In genomic region chr11:119796406-119796805, GRCm38 (mm10) we compare ENCODE assay signal across 11 mouse cellular contexts.
DNase-seq lines count a peak whose midpoint lies in the region; ATAC-seq and TF ChIP-seq lines count a peak whose summit lies in the region.
"Had no signal": no experiment of that assay in that cellular context is flagged by ENCODE, and none has a peak within 500 bp of the region (broad histone marks: within the 10 kb centered on the region; RNA-seq: fewer than 3 reads in every experiment).

No protein-coding gene starts in this region.

- no peak for TF ChIP-seq POLR2A in lung, adult 2 months (IDR thresholded peaks at IDR 0.05; ENCODE audit: borderline replicate concordance, extremely low read depth, low read depth, low read length)

- ATAC-seq in heart, embryonic 13.5 days (ENCODE audit: extremely low read depth, insufficient number of reproducible peaks, low FRiP score, low TSS enrichment): no peak
- ATAC-seq in kidney, embryonic 16.5 days (ENCODE audit: low FRiP score, low TSS enrichment): no peak

- no peak for DNase-seq in heart, postnatal 25 days (ENCODE audit: low spot score)
- peak; percentile 78 for DNase-seq in cerebellum, adult 9-10 months
- DNase-seq in right cerebral cortex, postnatal 10 days (ENCODE audit: low spot score in 2 of 2): peak; percentile 68 to 83
- DNase-seq in testis, postnatal 14 days (ENCODE audit: low spot score): no peak
- no peak for DNase-seq in lung, adult 2 months
- no peak for DNase-seq in adrenal gland, adult 8-10 months

- no peak for TF ChIP-seq CTCF in lung, adult 2 months (IDR thresholded peaks at IDR 0.05; ENCODE audit: insufficient read depth, low read length)

- no peak overlapping the region for H3K4me3 ChIP-seq in heart, embryonic 13.5 days
- H3K4me3 ChIP-seq in kidney, embryonic 16.5 days (ENCODE audit: low read length): no peak overlapping the region
- no peak overlapping the region for H3K4me3 ChIP-seq in lung, adult 2 months (replicated peaks; ENCODE audit: extremely low read depth, low read depth, low read length)
- H3K4me3 ChIP-seq: embryonic facial prominence, embryonic 13.5 days; midbrain, embryonic 12.5 days had no signal

- WGBS in heart, embryonic 13.5 days: 20% methylated on average over 7 of the region's 7 CpGs
- 32% methylated on average over 7 of the region's 7 CpGs for WGBS in kidney, embryonic 16.5 days
- 60% methylated on average over 7 of the region's 7 CpGs for WGBS in lung, adult 2 months

- peaks cover 34% of the 10 kb centered on the region for H3K4me1 ChIP-seq in heart, embryonic 13.5 days
- H3K4me1 ChIP-seq in kidney, embryonic 16.5 days (ENCODE audit: insufficient read depth, low read length): peaks cover 58% of the 10 kb centered on the region
- H3K4me1 ChIP-seq in lung, adult 2 months (ENCODE audit: control insufficient read depth, insufficient read depth, low read length): peaks cover 5% of the 10 kb centered on the region; the same call in 1 of the 2 replicates
- H3K4me1 ChIP-seq: midbrain, embryonic 12.5 days had no signal

- 0 out of 2 replicates have a peak overlapping the region, but pooled peaks have one; percentile 40 for H3K9ac ChIP-seq in heart, embryonic 13.5 days
- H3K9ac ChIP-seq in kidney, embryonic 16.5 days (replicated peaks; ENCODE audit: low read length): no peak overlapping the region; the same call in 1 of the 2 replicates
- H3K9ac ChIP-seq: embryonic facial prominence, embryonic 13.5 days; midbrain, embryonic 12.5 days had no signal

- peaks cover 20% of the 10 kb centered on the region for H3K36me3 ChIP-seq in heart, embryonic 13.5 days
- H3K36me3 ChIP-seq in kidney, embryonic 16.5 days (ENCODE audit: insufficient read depth, low read length): no peaks in the 10 kb centered on the region
- H3K36me3 ChIP-seq: midbrain, embryonic 12.5 days had no signal

- intact Hi-C loops in heart, postnatal 25 days (cut with DNase I): no loop called here

- no peak overlapping the region for H3K4me2 ChIP-seq in heart, embryonic 13.5 days
- H3K4me2 ChIP-seq in kidney, embryonic 16.5 days (replicated peaks; ENCODE audit: low read depth, low read length): no peak overlapping the region
- H3K4me2 ChIP-seq: embryonic facial prominence, embryonic 13.5 days; midbrain, embryonic 12.5 days had no signal

- no peaks in the 10 kb centered on the region for H3K9me3 ChIP-seq in heart, embryonic 13.5 days
- no peaks in the 10 kb centered on the region for H3K9me3 ChIP-seq in kidney, embryonic 16.5 days (ENCODE audit: low read length)
- H3K9me3 ChIP-seq: embryonic facial prominence, embryonic 13.5 days; G1E; midbrain, embryonic 12.5 days had no signal

- H3K27ac ChIP-seq in heart, embryonic 13.5 days (replicated peaks): no peak overlapping the region
- peak overlapping the region; percentile 51 for H3K27ac ChIP-seq in kidney, embryonic 16.5 days (ENCODE audit: low read length)
- H3K27ac ChIP-seq: embryonic facial prominence, embryonic 13.5 days; midbrain, embryonic 12.5 days had no signal

- no peaks in the 10 kb centered on the region for H3K27me3 ChIP-seq in heart, embryonic 13.5 days (replicated peaks)
- no peaks in the 10 kb centered on the region for H3K27me3 ChIP-seq in kidney, embryonic 16.5 days (ENCODE audit: insufficient read depth, low read length)
- H3K27me3 ChIP-seq: embryonic facial prominence, embryonic 13.5 days; midbrain, embryonic 12.5 days had no signal

Comparison
In these comparisons a context has a peak if more than half of its experiments do, and no peak if none do; other contexts are left out.
1. DNase-seq: peak in cerebellum, adult 9-10 months (single experiment) and right cerebral cortex, postnatal 10 days (2 of 2); none in heart, postnatal 25 days (single experiment), testis, postnatal 14 days (single experiment), lung, adult 2 months (single experiment) and adrenal gland, adult 8-10 months (single experiment).